Mouse (Mus musculus): ENCODE measurements around the gene Sgpp2. TPM values are rescaled to one million over a fixed set of nuclear protein-coding genes. Genes with fewer than 3 reads are reported as not detected.

Gene Sgpp2
- total and polyA plus RNA-seq, 3 experiments: 0.05 TPM; not detected in 2

- peaks cover 8% of the 10 kb centered on the region for H3K27me3 ChIP-seq (ENCODE audit: insufficient read depth, low read length)
- ATAC-seq (ENCODE audit: extremely low read depth, insufficient number of reproducible peaks, low FRiP score, poor library complexity, severe bottlenecking) (no peak), DNase-seq (ENCODE audit: low spot score) (no peak)
- no peaks in the 10 kb centered on the region for H3K36me3 ChIP-seq (replicated peaks)
- H3K4me1 ChIP-seq (ENCODE audit: insufficient read depth, low read depth, low read length): 0 out of 2 replicates have a peak, but pooled peaks cover 5% of the 10 kb centered on the region
- TF ChIP-seq GATA1 (IDR thresholded peaks at IDR 0.05; ENCODE audit: borderline replicate concordance, low read length) (no peak), TAL1 (conservative IDR thresholded peaks at IDR 0.05; ENCODE audit: low read depth, low read length) (no peak), POLR2AphosphoS5 (IDR thresholded peaks at IDR 0.05; ENCODE audit: insufficient replicate concordance, low read depth, low read length) (no peak), GATA2 (IDR thresholded peaks at IDR 0.05; ENCODE audit: borderline replicate concordance, low read depth, low read length) (no peak), CTCF (IDR thresholded peaks at IDR 0.05; ENCODE audit: low read depth, low read length) (no peak)
- H3K9me3 ChIP-seq (replicated peaks): peaks cover 2% of the 10 kb centered on the region; the same call in 1 of the 2 replicates
- no peak overlapping the region for H3K4me3 ChIP-seq (ENCODE audit: low read depth, low read length)
These were observed 37.2 kb downstream of the Sgpp2 start for GRCm38 (mm10) chr1:78347317-78347806.

GRCm38 (mm10) chr1:78349219-78349618, 39.1 kb downstream of the Sgpp2 start:
- TF ChIP-seq CTCF (IDR thresholded peaks at IDR 0.05; ENCODE audit: low read depth, low read length) (no peak), GATA2 (IDR thresholded peaks at IDR 0.05; ENCODE audit: borderline replicate concordance, low read depth, low read length) (no peak), GATA1 (IDR thresholded peaks at IDR 0.05; ENCODE audit: borderline replicate concordance, low read length) (no peak), POLR2AphosphoS5 (IDR thresholded peaks at IDR 0.05; ENCODE audit: insufficient replicate concordance, low read depth, low read length) (no peak), TAL1 (conservative IDR thresholded peaks at IDR 0.05; ENCODE audit: low read depth, low read length) (no peak)
- Histone ChIP-seq H3K27me3 (ENCODE audit: insufficient read depth, low read length) (peaks cover 8% of the 10 kb centered on the region), H3K36me3 (replicated peaks) (no peaks in the 10 kb centered on the region), H3K4me3 (ENCODE audit: low read depth, low read length) (no peak overlapping the region), H3K9me3 (replicated peaks) (peaks cover 2% of the 10 kb centered on the region; the same call in 1 of the 2 replicates), H3K4me1 (ENCODE audit: insufficient read depth, low read depth, low read length) (0 out of 2 replicates have a peak, but pooled peaks cover 5% of the 10 kb centered on the region)
- DNase-seq (ENCODE audit: low spot score) (no peak), ATAC-seq (ENCODE audit: extremely low read depth, insufficient number of reproducible peaks, low FRiP score, poor library complexity, severe bottlenecking) (no peak)

GRCm38 (mm10) chr1:78353254-78353653, 43.1 kb downstream of the Sgpp2 start:
- TF ChIP-seq CTCF (IDR thresholded peaks at IDR 0.05; ENCODE audit: low read depth, low read length): no peak
- TF ChIP-seq GATA2 (IDR thresholded peaks at IDR 0.05; ENCODE audit: borderline replicate concordance, low read depth, low read length): no peak
- TF ChIP-seq POLR2AphosphoS5 (IDR thresholded peaks at IDR 0.05; ENCODE audit: insufficient replicate concordance, low read depth, low read length): no peak
- no peak for TF ChIP-seq TAL1 (conservative IDR thresholded peaks at IDR 0.05; ENCODE audit: low read depth, low read length)
- TF ChIP-seq GATA1 (IDR thresholded peaks at IDR 0.05; ENCODE audit: borderline replicate concordance, low read length): no peak
- no peak for DNase-seq (ENCODE audit: low spot score)
- Histone ChIP-seq H3K9me3 (replicated peaks) (no peaks in the 10 kb centered on the region), H3K4me3 (ENCODE audit: low read depth, low read length) (no peak overlapping the region), H3K27me3 (ENCODE audit: insufficient read depth, low read length) (peaks cover 8% of the 10 kb centered on the region), H3K4me1 (ENCODE audit: insufficient read depth, low read depth, low read length) (0 out of 2 replicates have a peak, but pooled peaks cover 5% of the 10 kb centered on the region), H3K36me3 (replicated peaks) (no peaks in the 10 kb centered on the region)
- no peak for ATAC-seq (ENCODE audit: extremely low read depth, insufficient number of reproducible peaks, low FRiP score, poor library complexity, severe bottlenecking)

- H3K27me3 ChIP-seq (ENCODE audit: insufficient read depth, low read length): peaks cover 5% of the 10 kb centered on the region
- ATAC-seq (ENCODE audit: extremely low read depth, insufficient number of reproducible peaks, low FRiP score, poor library complexity, severe bottlenecking) (no peak), DNase-seq (ENCODE audit: low spot score) (no peak)
- no peaks in the 10 kb centered on the region for H3K4me1 ChIP-seq (ENCODE audit: insufficient read depth, low read depth, low read length)
- no peaks in the 10 kb centered on the region for H3K9me3 ChIP-seq (replicated peaks)
- no peak for TF ChIP-seq CTCF (IDR thresholded peaks at IDR 0.05; ENCODE audit: low read depth, low read length)
- no peak for TF ChIP-seq GATA1 (IDR thresholded peaks at IDR 0.05; ENCODE audit: borderline replicate concordance, low read length)
- no peak for TF ChIP-seq TAL1 (conservative IDR thresholded peaks at IDR 0.05; ENCODE audit: low read depth, low read length)
- TF ChIP-seq GATA2 (IDR thresholded peaks at IDR 0.05; ENCODE audit: borderline replicate concordance, low read depth, low read length): no peak
- TF ChIP-seq POLR2AphosphoS5 (IDR thresholded peaks at IDR 0.05; ENCODE audit: insufficient replicate concordance, low read depth, low read length): no peak
- no peak overlapping the region for H3K4me3 ChIP-seq (ENCODE audit: low read depth, low read length)
- no peaks in the 10 kb centered on the region for H3K36me3 ChIP-seq (replicated peaks)
These were observed 45.0 kb downstream of the Sgpp2 start for GRCm38 (mm10) chr1:78355123-78355522.

GRCm38 (mm10) chr1:78357415-78357814, 47.3 kb downstream of the Sgpp2 start:
- DNase-seq (ENCODE audit: low spot score): no peak
- Histone ChIP-seq H3K4me3 (ENCODE audit: low read depth, low read length) (no peak overlapping the region), H3K27me3 (ENCODE audit: insufficient read depth, low read length) (peaks cover 2% of the 10 kb centered on the region), H3K4me1 (ENCODE audit: insufficient read depth, low read depth, low read length) (no peaks in the 10 kb centered on the region), H3K9me3 (replicated peaks) (no peaks in the 10 kb centered on the region), H3K36me3 (replicated peaks) (no peaks in the 10 kb centered on the region)
- ATAC-seq (ENCODE audit: extremely low read depth, insufficient number of reproducible peaks, low FRiP score, poor library complexity, severe bottlenecking): no peak
- no peak for TF ChIP-seq TAL1 (conservative IDR thresholded peaks at IDR 0.05; ENCODE audit: low read depth, low read length)
- no peak for TF ChIP-seq GATA2 (IDR thresholded peaks at IDR 0.05; ENCODE audit: borderline replicate concordance, low read depth, low read length)
- no peak for TF ChIP-seq CTCF (IDR thresholded peaks at IDR 0.05; ENCODE audit: low read depth, low read length)
- no peak for TF ChIP-seq GATA1 (IDR thresholded peaks at IDR 0.05; ENCODE audit: borderline replicate concordance, low read length)
- TF ChIP-seq POLR2AphosphoS5 (IDR thresholded peaks at IDR 0.05; ENCODE audit: insufficient replicate concordance, low read depth, low read length): no peak

- no peaks in the 10 kb centered on the region for H3K4me1 ChIP-seq (ENCODE audit: insufficient read depth, low read depth, low read length)
- H3K27me3 ChIP-seq (ENCODE audit: insufficient read depth, low read length): peaks cover 4% of the 10 kb centered on the region
- no peaks in the 10 kb centered on the region for H3K9me3 ChIP-seq (replicated peaks)
- ATAC-seq (ENCODE audit: extremely low read depth, insufficient number of reproducible peaks, low FRiP score, poor library complexity, severe bottlenecking) (no peak), DNase-seq (ENCODE audit: low spot score) (no peak)
- no peaks in the 10 kb centered on the region for H3K36me3 ChIP-seq (replicated peaks)
- TF ChIP-seq GATA1 (IDR thresholded peaks at IDR 0.05; ENCODE audit: borderline replicate concordance, low read length) (no peak), GATA2 (IDR thresholded peaks at IDR 0.05; ENCODE audit: borderline replicate concordance, low read depth, low read length) (no peak), TAL1 (conservative IDR thresholded peaks at IDR 0.05; ENCODE audit: low read depth, low read length) (no peak), CTCF (IDR thresholded peaks at IDR 0.05; ENCODE audit: low read depth, low read length) (no peak), POLR2AphosphoS5 (IDR thresholded peaks at IDR 0.05; ENCODE audit: insufficient replicate concordance, low read depth, low read length) (no peak)
- no peak overlapping the region for H3K4me3 ChIP-seq (ENCODE audit: low read depth, low read length)
These were observed 47.7 kb downstream of the Sgpp2 start for GRCm38 (mm10) chr1:78357868-78358267.

All from G1E (cell line).